Mouse (Mus musculus) cerebellum, adult 2 months (tissue): ENCODE measurements around the gene Sardh.

ENCODE experiments used
- CTCF ChIP-seq: fragments of 200-500 bp; IDR thresholded peaks from 2 replicates; pipeline ENCODE4 v1.5.1; 2011; ENCODE audit warnings: low read depth, mild to moderate bottlenecking, control low read depth, low read length, moderate library complexity, borderline replicate concordance; ENCODE audit not compliant: insufficient read depth
- POLR2A ChIP-seq: fragments of 200-500 bp; IDR thresholded peaks from 2 replicates; pipeline ENCODE4 v1.6.1; 2011; ENCODE audit warnings: low read length, control low read depth, borderline replicate concordance; ENCODE audit not compliant: insufficient read depth

GRCm38 (mm10) chr2:27296656-27297406 lies 48.7 kb upstream of the Sardh start:
- TF ChIP-seq CTCF, result no peak
- TF ChIP-seq POLR2A, result no peak
